Mouse (Mus musculus) lung, embryonic 16.5 days (tissue): ENCODE measurements around the gene Thbs1. TPM values are rescaled to one million over a fixed set of nuclear protein-coding genes. Genes with fewer than 3 reads are reported as not detected.

Experiments
- ATAC-seq: fragments of 200-750 bp; cut with Nextera tagmentation; 2 replicates; pipeline ENCODE4 v1.8.0; 2017; ENCODE audit warnings: low read depth, mild to moderate bottlenecking, moderate library complexity
- H3K27ac ChIP-seq: fragments of 300-500 bp; sonication (generic); 2 replicates; pipeline ENCODE4 v1.5.1; 2014; ENCODE audit warnings: mild to moderate bottlenecking, control low read depth, low read length
- H3K27me3 ChIP-seq: fragments of 300-500 bp; sonication (generic); 2 replicates; pipeline ENCODE4 v1.6.1; 2014; ENCODE audit warnings: low read depth, low read length, mixed read lengths; ENCODE audit not compliant: control insufficient read depth, insufficient read depth
- H3K36me3 ChIP-seq: fragments of 300-500 bp; sonication (generic); 2 replicates; pipeline ENCODE4 v1.6.1; 2014; ENCODE audit warnings: low read length; ENCODE audit not compliant: control insufficient read depth, insufficient read depth
- H3K4me1 ChIP-seq: fragments of 300-500 bp; sonication (generic); replicated peaks from 2 replicates; pipeline ENCODE4 v1.6.1; 2014; ENCODE audit warnings: low read length, mixed read lengths; ENCODE audit not compliant: control insufficient read depth, insufficient read depth
- H3K4me2 ChIP-seq: fragments of 300-500 bp; sonication (generic); 2 replicates; pipeline ENCODE4 v1.6.1; 2014; ENCODE audit warnings: low read depth, low read length, control low read depth
- H3K4me3 ChIP-seq: fragments of 300-500 bp; sonication (generic); 2 replicates; pipeline ENCODE4 v1.5.1; 2014; ENCODE audit warnings: mild to moderate bottlenecking, low read length, control low read depth
- H3K9ac ChIP-seq: fragments of 300-500 bp; sonication (generic); 2 replicates; pipeline ENCODE4 v1.6.1; 2014; ENCODE audit warnings: low read length, control low read depth
- H3K9me3 ChIP-seq: fragments of 300-500 bp; sonication (generic); 2 replicates; pipeline ENCODE4 v1.6.1; 2016; ENCODE audit warnings: low read length; ENCODE audit not compliant: control insufficient read depth
- WGBS: fragments of 180-500 bp; shearing (Covaris S2); extraction: QIAGEN DNeasy Blood & Tissue Kit; methylation state at CpG from one replicate; pipeline ENCODE4 v1.1.7; 2014; 5-methylcytosine and 5-hydroxymethylcytosine counted together
- polyA plus RNA-seq: library from polyadenylated mRNA; unstranded; fragments of >200 nt; fragmentation: Nextera tagmentation; extraction: Ambion mirVana; gene quantifications from 2 replicates; pipeline ENCODE4 v1.2.1, GENCODE M21; 2015

The Thbs1 gene
- polyA plus RNA-seq, 1 experiment from 2014 or later: 190 TPM

GRCm38 (mm10) chr2:118174558-118175383, 63.1 kb downstream of the Thbs1 start:
- Histone ChIP-seq H3K4me3 (no peak overlapping the region), H3K9me3 (peaks cover 6% of the 10 kb centered on the region), H3K9ac (no peak overlapping the region), H3K36me3 (no peaks in the 10 kb centered on the region), H3K27ac (no peak overlapping the region), H3K4me1 (peaks cover 2% of the 10 kb centered on the region; the same call in 1 of the 2 replicates), H3K4me2 (no peak overlapping the region), H3K27me3 (no peaks in the 10 kb centered on the region)
- peak; percentile 37; the same call in 1 of the 2 replicates for ATAC-seq
- 62% methylated on average over 10 of the region's 10 CpGs for WGBS

Other genes starting within 250 kb of the Thbs1 start
- 1.6 and 2.0 TPM in 2 replicates for gene Fsip1, start 145.1 kb downstream of the Thbs1 start, polyA plus RNA-seq